Mouse (Mus musculus) fat pad, adult 2 months (tissue): ENCODE measurements around the gene Ppp5c.

Source experiments
- DNase-seq: peaks from one replicate; pipeline ENCODE4 v3.0.0-alpha.2; 2011; ENCODE audit warnings: low read depth, low spot score; ENCODE audit errors: extremely low read depth

Gene Ppp5c

GRCm38 (mm10) chr7:17017921-17018320 is 9.8 kb downstream of the Ppp5c start:
- no peak for DNase-seq

- DNase-seq: peak; percentile 88
Measured at GRCm38 (mm10) chr7:17017036-17017435, 10.7 kb downstream of the Ppp5c start.

- DNase-seq: no peak
Measured at GRCm38 (mm10) chr7:17015381-17015780, 12.3 kb downstream of the Ppp5c start.

GRCm38 (mm10) chr7:17011909-17012590 is 15.7 kb downstream of the Ppp5c start:
- no peak for DNase-seq

GRCm38 (mm10) chr7:17010010-17010347 is 17.7 kb downstream of the Ppp5c start:
- DNase-seq: no peak

- DNase-seq: no peak
Measured at GRCm38 (mm10) chr7:17009326-17010009, 18.3 kb downstream of the Ppp5c start.

GRCm38 (mm10) chr7:17007300-17007699 is 20.4 kb downstream of the Ppp5c start:
- DNase-seq: no peak

GRCm38 (mm10) chr7:17004716-17005115 is 23.0 kb downstream of the Ppp5c start:
- no peak for DNase-seq

GRCm38 (mm10) chr7:17003230-17003960 is 24.3 kb downstream of the Ppp5c start:
- DNase-seq: no peak

- DNase-seq: no peak
Measured at GRCm38 (mm10) chr7:17002375-17003195, 25.1 kb downstream of the Ppp5c start.

GRCm38 (mm10) chr7:16999650-17000049 is 28.1 kb downstream of the Ppp5c start:
- no peak for DNase-seq

GRCm38 (mm10) chr7:16999233-16999632 is 28.5 kb downstream of the Ppp5c start:
- DNase-seq: no peak

GRCm38 (mm10) chr7:16995345-16995744 is 32.4 kb downstream of the Ppp5c start:
- no peak for DNase-seq

GRCm38 (mm10) chr7:16994400-16994799 is 33.3 kb downstream of the Ppp5c start:
- no peak for DNase-seq

GRCm38 (mm10) chr7:16993651-16994399 is 33.9 kb downstream of the Ppp5c start:
- no peak for DNase-seq

- DNase-seq: no peak
Measured at GRCm38 (mm10) chr7:16992451-16992807, 35.3 kb downstream of the Ppp5c start, which contains the start of gene Ccdc8. TSS of gene Ccdc8 (plus strand) at chr7:16992708.

- no peak for DNase-seq
Measured at GRCm38 (mm10) chr7:16991681-16992450, 35.9 kb downstream of the Ppp5c start.

- no peak for DNase-seq
Measured at GRCm38 (mm10) chr7:16990006-16990744, 37.5 kb downstream of the Ppp5c start.

GRCm38 (mm10) chr7:16988405-16988804 is 39.3 kb downstream of the Ppp5c start:
- DNase-seq: no peak
